Mouse (Mus musculus) heart, adult 9 months (tissue): ENCODE results near the gene Tmem203.

Experiments
- DNase-seq, 2 experiments: peaks; one replicate each; pipeline ENCODE4 v3.0.0; 2022; ENCODE audit warnings: low spot score in 2 of 2

Gene Tmem203

GRCm38 (mm10) chr2:25290816-25291130 is 35.5 kb downstream of the Tmem203 start:
- no peak for DNase-seq

GRCm38 (mm10) chr2:25291184-25292053 is 36.2 kb downstream of the Tmem203 start:
- DNase-seq, result no peak

GRCm38 (mm10) chr2:25292054-25292544 is 36.9 kb downstream of the Tmem203 start:
- DNase-seq, result peak in 1 of 2 experiments; percentile 29

GRCm38 (mm10) chr2:25292856-25293255 is 37.6 kb downstream of the Tmem203 start:
- DNase-seq, result peak in 1 of 2 experiments; percentile 70

- no peak for DNase-seq
These were observed 38.5 kb downstream of the Tmem203 start for GRCm38 (mm10) chr2:25293706-25294105.

- DNase-seq, result no peak
These were observed 41.9 kb downstream of the Tmem203 start for GRCm38 (mm10) chr2:25297093-25297492.

- no peak for DNase-seq
These were observed 42.8 kb downstream of the Tmem203 start for GRCm38 (mm10) chr2:25298046-25298445.

GRCm38 (mm10) chr2:25303452-25303851 is 48.2 kb downstream of the Tmem203 start:
- no peak for DNase-seq

- DNase-seq, result no peak
These were observed 48.9 kb downstream of the Tmem203 start for GRCm38 (mm10) chr2:25303931-25304656.

GRCm38 (mm10) chr2:25304657-25305541 is 49.7 kb downstream of the Tmem203 start:
- no peak for DNase-seq
